Mouse (Mus musculus) G1E (cell line): ENCODE data around the gene Slc22a17.

ENCODE experiments used
- CTCF ChIP-seq: IDR thresholded peaks from 2 replicates; pipeline ENCODE4 v1.5.1; 2012; ENCODE audit warnings: low read depth, low read length, inconsistent platforms, mixed read lengths
- GATA1 ChIP-seq: IDR thresholded peaks from 2 replicates; pipeline ENCODE4 v1.6.1; 2012; ENCODE audit warnings: borderline replicate concordance, low read length, inconsistent platforms, mixed read lengths
- GATA2 ChIP-seq: IDR thresholded peaks from 2 replicates; pipeline ENCODE4 v1.6.1; 2012; ENCODE audit warnings: low read depth, low read length, inconsistent platforms, borderline replicate concordance
- POLR2AphosphoS5 ChIP-seq: IDR thresholded peaks from 2 replicates; pipeline ENCODE4 v1.6.1; 2012; ENCODE audit warnings: low read depth, low read length, inconsistent platforms; ENCODE audit not compliant: insufficient replicate concordance
- TAL1 ChIP-seq: conservative IDR thresholded peaks from 2 replicates; pipeline ENCODE4 v1.6.1; 2012; ENCODE audit warnings: low read depth, low read length, inconsistent platforms, mixed read lengths

DNA sequence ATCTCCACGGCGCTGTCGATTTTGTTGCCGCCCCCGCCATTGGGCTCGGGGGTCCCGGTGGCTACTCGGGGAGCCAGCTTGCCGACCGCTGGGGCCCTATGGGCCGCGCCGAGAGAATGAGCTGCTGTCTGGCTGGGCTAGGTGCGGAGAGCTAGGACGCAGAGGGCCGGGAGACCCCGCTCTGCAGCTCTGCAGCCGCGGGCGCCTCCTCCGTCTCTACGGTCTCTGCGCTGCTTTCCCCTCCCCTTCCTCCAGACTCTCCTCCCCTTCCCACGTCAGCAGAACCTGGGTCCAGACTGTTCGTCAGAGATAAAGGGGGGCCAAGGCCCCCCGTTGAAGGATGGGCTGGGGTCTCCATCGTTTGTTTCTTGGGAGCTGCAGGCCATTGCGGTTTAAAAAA is at the start of gene Slc22a17:
- TF ChIP-seq CTCF = no peak
- TF ChIP-seq POLR2AphosphoS5 = no peak
- TF ChIP-seq GATA1 = no peak
- TF ChIP-seq TAL1 = no peak
- no peak for TF ChIP-seq GATA2
